Mouse (Mus musculus) heart, embryonic 12.5 days (tissue): Measurements from ENCODE around the gene Mrc1. TPM values are rescaled to one million over a fixed set of nuclear protein-coding genes. Genes with fewer than 3 reads are reported as not detected.
"Not testable (repeated sequence)": the region's sequence is repeated elsewhere in the genome, so short reads cannot be mapped to it uniquely, and the experiment has no call there.

Source experiments
- ATAC-seq: fragments of 200-750 bp; cut with Nextera tagmentation; 2 replicates; pipeline ENCODE4 v1.8.0; 2017; ENCODE audit warnings: moderate TSS enrichment, moderate library complexity; ENCODE audit not compliant: insufficient number of reproducible peaks, low FRiP score
- H3K27ac ChIP-seq: fragments of 300-500 bp; sonication (generic); 2 replicates; pipeline ENCODE4 v1.5.1; 2016; ENCODE audit warnings: mild to moderate bottlenecking, moderate library complexity; ENCODE audit not compliant: poor library complexity, severe bottlenecking
- H3K27me3 ChIP-seq: fragments of 300-500 bp; sonication (generic); replicated peaks from 2 replicates; pipeline ENCODE4 v1.6.1; 2016; ENCODE audit warnings: mild to moderate bottlenecking, moderate library complexity
- H3K36me3 ChIP-seq: fragments of 300-500 bp; sonication (generic); 2 replicates; pipeline ENCODE4 v1.6.1; 2016; ENCODE audit warnings: mild to moderate bottlenecking, moderate library complexity
- H3K4me1 ChIP-seq: fragments of 300-500 bp; sonication (generic); replicated peaks from 2 replicates; pipeline ENCODE4 v1.6.1; 2016; ENCODE audit warnings: mild to moderate bottlenecking
- H3K4me2 ChIP-seq: fragments of 300-500 bp; sonication (generic); 2 replicates; pipeline ENCODE4 v1.6.1; 2016; ENCODE audit warnings: mild to moderate bottlenecking, moderate library complexity
- H3K4me3 ChIP-seq: fragments of 300-500 bp; sonication (generic); 2 replicates; pipeline ENCODE4 v1.5.1; 2016; ENCODE audit warnings: mild to moderate bottlenecking
- H3K9ac ChIP-seq: fragments of 300-500 bp; sonication (generic); 2 replicates; pipeline ENCODE4 v1.6.1; 2016; ENCODE audit warnings: mild to moderate bottlenecking, moderate library complexity
- H3K9me3 ChIP-seq: fragments of 300-500 bp; sonication (generic); replicated peaks from 2 replicates; pipeline ENCODE4 v1.6.1; 2016; ENCODE audit warnings: mild to moderate bottlenecking, moderate library complexity
- WGBS: fragments of 180-500 bp; shearing (Covaris S2); methylation state at CpG from one replicate; pipeline ENCODE4 v1.1.7; 2016; 5-methylcytosine and 5-hydroxymethylcytosine counted together
- polyA plus RNA-seq: library from polyadenylated mRNA; unstranded; fragments of >200 nt; fragmentation: Nextera tagmentation; extraction: Ambion mirVana; gene quantifications from 2 replicates; pipeline ENCODE4 v1.2.1, GENCODE M21; 2016

The Mrc1 gene
- polyA plus RNA-seq = 3.0 and 3.3 TPM in 2 replicates

- no peaks in the 10 kb centered on the region for H3K27me3 ChIP-seq
- H3K27ac ChIP-seq = no peak within 1 kb of the TSS
- H3K9me3 ChIP-seq = peaks cover 3% of the 10 kb centered on the region; the same call in 1 of the 2 replicates
- 45% methylated on average over 3 of the region's 3 CpGs for WGBS
- ATAC-seq = 0 out of 2 replicates have a peak, but pooled peaks have one; percentile 11
- peaks cover 14% of the 10 kb centered on the region for H3K4me1 ChIP-seq
- H3K4me3 ChIP-seq = no peak within 1 kb of the TSS
- no peak within 1 kb of the TSS for H3K9ac ChIP-seq
- H3K36me3 ChIP-seq = no peaks in the 10 kb centered on the region
- H3K4me2 ChIP-seq = no peak within 1 kb of the TSS
Observed at GRCm38 (mm10) chr2:14229149-14229548, at the start of gene Mrc1. Gene Mrc1, plus strand, starts transcription at chr2:14229392.

GRCm38 (mm10) chr2:14184375-14184774, 44.8 kb upstream of the Mrc1 start:
- no peak overlapping the region for H3K27ac ChIP-seq
- H3K4me1 ChIP-seq = no peaks in the 10 kb centered on the region
- no peak for ATAC-seq
- no peak overlapping the region for H3K4me2 ChIP-seq
- no peaks in the 10 kb centered on the region for H3K36me3 ChIP-seq
- H3K27me3 ChIP-seq = no peaks in the 10 kb centered on the region
- no peaks in the 10 kb centered on the region for H3K9me3 ChIP-seq
- no peak overlapping the region for H3K4me3 ChIP-seq
- no peak overlapping the region for H3K9ac ChIP-seq

GRCm38 (mm10) chr2:14190684-14191083, 38.5 kb upstream of the Mrc1 start:
- WGBS = 51% methylated on average over 4 of the region's 4 CpGs
- no peaks in the 10 kb centered on the region for H3K9me3 ChIP-seq

GRCm38 (mm10) chr2:14191601-14192000, 37.6 kb upstream of the Mrc1 start:
- Histone ChIP-seq H3K4me2 (no peak overlapping the region), H3K4me3 (no peak overlapping the region), H3K9me3 (no peaks in the 10 kb centered on the region), H3K36me3 (no peaks in the 10 kb centered on the region), H3K9ac (no peak overlapping the region), H3K27me3 (no peaks in the 10 kb centered on the region), H3K27ac (no peak overlapping the region), H3K4me1 (peaks cover 9% of the 10 kb centered on the region; the same call in 1 of the 2 replicates)
- 76% methylated on average over 4 of the region's 4 CpGs for WGBS
- ATAC-seq = no peak

More at GRCm38 (mm10) chr2:14190684-14191083, 38.5 kb upstream of the Mrc1 start:
- H3K36me3 ChIP-seq = no peaks in the 10 kb centered on the region
- no peak for ATAC-seq
- no peaks in the 10 kb centered on the region for H3K27me3 ChIP-seq
- H3K9ac ChIP-seq = no peak overlapping the region
- no peak overlapping the region for H3K27ac ChIP-seq
- peaks cover 9% of the 10 kb centered on the region; the same call in 1 of the 2 replicates for H3K4me1 ChIP-seq
- H3K4me3 ChIP-seq = no peak overlapping the region
- no peak overlapping the region for H3K4me2 ChIP-seq

GRCm38 (mm10) chr2:14192046-14192445, 37.1 kb upstream of the Mrc1 start:
- ATAC-seq = no peak
- Histone ChIP-seq H3K4me1 (peaks cover 9% of the 10 kb centered on the region; the same call in 1 of the 2 replicates), H3K36me3 (no peaks in the 10 kb centered on the region), H3K27ac (no peak overlapping the region), H3K9ac (no peak overlapping the region), H3K9me3 (no peaks in the 10 kb centered on the region), H3K4me3 (no peak overlapping the region), H3K27me3 (no peaks in the 10 kb centered on the region), H3K4me2 (no peak overlapping the region)
- 80% methylated on average over 6 of the region's 6 CpGs for WGBS

GRCm38 (mm10) chr2:14198325-14198903, 30.8 kb upstream of the Mrc1 start:
- not testable (repeated sequence) for H3K9me3 ChIP-seq, H3K4me3 ChIP-seq, H3K27me3 ChIP-seq, ATAC-seq, H3K4me2 ChIP-seq, H3K4me1 ChIP-seq, H3K36me3 ChIP-seq, H3K9ac ChIP-seq, H3K27ac ChIP-seq
- 67% methylated on average over 1 of the region's 2 CpGs for WGBS

GRCm38 (mm10) chr2:14199621-14200020, 29.6 kb upstream of the Mrc1 start:
- WGBS = 28% methylated on average over 2 of the region's 2 CpGs
- Histone ChIP-seq H3K9ac (no peak overlapping the region), H3K4me2 (no peak overlapping the region), H3K9me3 (no peaks in the 10 kb centered on the region), H3K4me3 (no peak overlapping the region), H3K4me1 (0 out of 2 replicates have a peak, but pooled peaks cover 3% of the 10 kb centered on the region), H3K27me3 (no peaks in the 10 kb centered on the region), H3K36me3 (no peaks in the 10 kb centered on the region), H3K27ac (no peak overlapping the region)
- ATAC-seq = no peak

- H3K9me3 ChIP-seq, H3K27me3 ChIP-seq, H3K4me2 ChIP-seq, H3K9ac ChIP-seq, H3K36me3 ChIP-seq, H3K27ac ChIP-seq, ATAC-seq, H3K4me1 ChIP-seq, H3K4me3 ChIP-seq: not testable (repeated sequence)
- WGBS = 67% methylated on average over 1 of the region's 2 CpGs
Observed at GRCm38 (mm10) chr2:14200879-14201445, 28.2 kb upstream of the Mrc1 start.

GRCm38 (mm10) chr2:14204308-14204707, 24.9 kb upstream of the Mrc1 start:
- H3K36me3 ChIP-seq = no peaks in the 10 kb centered on the region
- H3K4me3 ChIP-seq = no peak overlapping the region
- H3K27ac ChIP-seq = no peak overlapping the region
- no peak for ATAC-seq
- H3K4me2 ChIP-seq = no peak overlapping the region
- 0 out of 2 replicates have a peak, but pooled peaks cover 3% of the 10 kb centered on the region for H3K4me1 ChIP-seq
- WGBS = 76% methylated on average over 1 of the region's 1 CpGs
- H3K9me3 ChIP-seq = no peaks in the 10 kb centered on the region
- H3K27me3 ChIP-seq = no peaks in the 10 kb centered on the region
- no peak overlapping the region for H3K9ac ChIP-seq

- Histone ChIP-seq H3K27ac (no peak overlapping the region), H3K4me1 (no peaks in the 10 kb centered on the region), H3K36me3 (no peaks in the 10 kb centered on the region), H3K4me3 (no peak overlapping the region), H3K4me2 (no peak overlapping the region), H3K9ac (no peak overlapping the region), H3K9me3 (no peaks in the 10 kb centered on the region), H3K27me3 (no peaks in the 10 kb centered on the region)
- 61% methylated on average over 4 of the region's 4 CpGs for WGBS
- ATAC-seq = no peak
Observed at GRCm38 (mm10) chr2:14206798-14207197, 22.4 kb upstream of the Mrc1 start.

GRCm38 (mm10) chr2:14210731-14211130, 18.5 kb upstream of the Mrc1 start:
- no peak for ATAC-seq
- no peak overlapping the region for H3K4me3 ChIP-seq
- 81% methylated on average over 1 of the region's 1 CpGs for WGBS
- no peaks in the 10 kb centered on the region for H3K36me3 ChIP-seq
- H3K9ac ChIP-seq = no peak overlapping the region
- H3K4me2 ChIP-seq = no peak overlapping the region
- no peaks in the 10 kb centered on the region for H3K27me3 ChIP-seq
- no peaks in the 10 kb centered on the region for H3K9me3 ChIP-seq
- H3K4me1 ChIP-seq = no peaks in the 10 kb centered on the region
- no peak overlapping the region for H3K27ac ChIP-seq

- Histone ChIP-seq H3K36me3 (no peaks in the 10 kb centered on the region), H3K27ac (no peak overlapping the region), H3K9ac (no peak overlapping the region), H3K9me3 (no peaks in the 10 kb centered on the region), H3K4me3 (no peak overlapping the region), H3K4me1 (no peaks in the 10 kb centered on the region), H3K4me2 (no peak overlapping the region), H3K27me3 (no peaks in the 10 kb centered on the region)
- ATAC-seq = no peak
Observed at GRCm38 (mm10) chr2:14211606-14212005, 17.6 kb upstream of the Mrc1 start.
